Mouse (Mus musculus): ENCODE measurements around the gene Sema5b. TPM values are rescaled to one million over a fixed set of nuclear protein-coding genes. Genes with fewer than 3 reads are reported as not detected.

Sema5b gene
- polyA plus RNA-seq, 1 experiment from 2014 or later, result 6.8 TPM

Other genes starting within 250 kb of the Sema5b start
- 46.7 and 47.4 TPM in 2 replicates for gene Sec22a, start 177.2 kb upstream of the Sema5b start, polyA plus RNA-seq (2015; fragmentation: Nextera tagmentation; extraction: Ambion mirVana)
- 44.2 and 47.5 TPM in 2 replicates for gene Pdia5, start 50.3 kb upstream of the Sema5b start, polyA plus RNA-seq (2015; fragmentation: Nextera tagmentation; extraction: Ambion mirVana)
- 17.4 and 18.1 TPM in 2 replicates for gene Dirc2, start 228.2 kb downstream of the Sema5b start, polyA plus RNA-seq (2015; fragmentation: Nextera tagmentation; extraction: Ambion mirVana)
- gene Hspbap1, start 229.2 kb downstream of the Sema5b start, polyA plus RNA-seq (2015; fragmentation: Nextera tagmentation; extraction: Ambion mirVana), result 13.3 and 13.9 TPM in 2 replicates

Data from embryonic facial prominence, embryonic 15.5 days (tissue).